Mouse (Mus musculus) heart, postnatal 14 days (tissue): Measurements from ENCODE around the gene Gm49340. TPM values are rescaled to one million over a fixed set of nuclear protein-coding genes. Genes with fewer than 3 reads are reported as not detected.

Experiments used
- total RNA-seq, 2 experiments: library from RNA; stranded (reverse); gene quantifications; 2 replicates each; pipeline ENCODE4 v1.2.3; 2021

The Gm49340 gene
- total RNA-seq, 2 experiments from 2014 or later, result not detected

Other genes starting within 250 kb of the Gm49340 start
- gene Itgae, start 239.2 kb upstream of the Gm49340 start, total RNA-seq, result under 1 TPM in 1 of 2 experiments, not detected in 1; 0.20 TPM
- 1 to 10 TPM in 1 of 2 experiments, under 1 TPM in 1; 0.81 to 1.3 TPM for gene Haspin, start 191.4 kb upstream of the Gm49340 start, total RNA-seq
- gene P2rx5, start 169.3 kb upstream of the Gm49340 start, total RNA-seq, result 1 to 10 TPM; 6.9 to 7.7 TPM
- 10 to 100 TPM; 72.4 to 75.5 TPM for gene Emc6, start 152.7 kb upstream of the Gm49340 start, total RNA-seq
- 10 to 100 TPM; 55.3 to 62.3 TPM for gene Tax1bp3, start 152.7 kb upstream of the Gm49340 start, total RNA-seq
- gene Ctns, start 130.7 kb upstream of the Gm49340 start, total RNA-seq, result 10 to 100 TPM; 11.3 to 11.7 TPM
- gene Shpk, start 130.3 kb upstream of the Gm49340 start, total RNA-seq, result 1 to 10 TPM; 1.2 to 1.5 TPM
- under 1 TPM in 1 of 2 experiments, not detected in 1; 0.12 TPM for gene Trpv1, start 95.4 kb upstream of the Gm49340 start, total RNA-seq
- under 1 TPM; 0.10 TPM for gene Trpv3, start 62.4 kb upstream of the Gm49340 start, total RNA-seq
- gene Aspa, start 145 bp upstream of the Gm49340 start, total RNA-seq, result 1 to 10 TPM in 1 of 2 experiments, under 1 TPM in 1; 0.76 to 1.2 TPM
- not detected for gene Spata22, start within 50 bp of the Gm49340 start, total RNA-seq
- not detected for gene Olfr20, start 21.0 kb downstream of the Gm49340 start, total RNA-seq
- gene Olfr376, start 41.5 kb downstream of the Gm49340 start, total RNA-seq, result not detected
- not detected for gene Olfr1, start 69.9 kb downstream of the Gm49340 start, total RNA-seq
- not detected for gene Olfr378, start 98.7 kb downstream of the Gm49340 start, total RNA-seq
- not detected for gene Olfr380, start 127.8 kb downstream of the Gm49340 start, total RNA-seq
- not detected for gene Olfr381, start 161.9 kb downstream of the Gm49340 start, total RNA-seq
- gene Olfr382, start 187.5 kb downstream of the Gm49340 start, total RNA-seq, result not detected